Mouse (Mus musculus) intestine, postnatal 0 days (tissue): Measurements from ENCODE around the gene Bcl2a1a. TPM values are rescaled to one million over a fixed set of nuclear protein-coding genes. Genes with fewer than 3 reads are reported as not detected.
A peak's percentile ranks its signal among the peaks of the same experiment; 100 is the strongest.
"Not testable (repeated sequence)": the region's sequence is repeated elsewhere in the genome, so short reads cannot be mapped to it uniquely, and the experiment has no call there.

Source experiments
- ATAC-seq: fragments of 200-750 bp; cut with Nextera tagmentation; 2 replicates; pipeline ENCODE4 v1.8.0; 2017; ENCODE audit warnings: mild to moderate bottlenecking, moderate TSS enrichment, moderate library complexity
- H3K27ac ChIP-seq: fragments of 300-500 bp; sonication (generic); 2 replicates; pipeline ENCODE4 v1.5.1; 2014; ENCODE audit warnings: mild to moderate bottlenecking, low read depth, low read length, moderate library complexity
- H3K27me3 ChIP-seq: fragments of 300-500 bp; sonication (generic); replicated peaks from 2 replicates; pipeline ENCODE4 v1.6.1; 2014; ENCODE audit warnings: low read length, mixed read lengths; ENCODE audit not compliant: control insufficient read depth, insufficient read depth
- H3K36me3 ChIP-seq: fragments of 300-500 bp; sonication (generic); 2 replicates; pipeline ENCODE4 v1.6.1; 2014; ENCODE audit warnings: mild to moderate bottlenecking, moderate library complexity; ENCODE audit not compliant: control insufficient read depth, insufficient read depth
- H3K4me1 ChIP-seq: fragments of 300-500 bp; sonication (generic); replicated peaks from 2 replicates; pipeline ENCODE4 v1.6.1; 2014; ENCODE audit warnings: antibody characterized with exemption, low read length, mixed read lengths; ENCODE audit not compliant: control insufficient read depth, insufficient read depth
- H3K4me2 ChIP-seq: fragments of 300-500 bp; sonication (generic); replicated peaks from 2 replicates; pipeline ENCODE4 v1.6.1; 2014; ENCODE audit warnings: low read depth, mild to moderate bottlenecking, moderate library complexity
- H3K4me3 ChIP-seq: fragments of 300-500 bp; sonication (generic); 2 replicates; pipeline ENCODE4 v1.5.1; 2014; ENCODE audit warnings: low read depth, low read length
- H3K9ac ChIP-seq: fragments of 300-500 bp; sonication (generic); 2 replicates; pipeline ENCODE4 v1.6.1; 2014; ENCODE audit warnings: mild to moderate bottlenecking, low read depth, low read length
- H3K9me3 ChIP-seq: fragments of 300-500 bp; sonication (generic); 2 replicates; pipeline ENCODE4 v1.6.1; 2016; ENCODE audit warnings: mixed run types; ENCODE audit not compliant: control insufficient read depth
- CTCF ChIP-seq: sonication (generic); IDR thresholded peaks from 2 replicates; pipeline ENCODE4 v1.5.1; 2016; ENCODE audit warnings: low read depth, mild to moderate bottlenecking, control low read depth, antibody characterized with exemption, moderate library complexity
- WGBS: fragments of 180-500 bp; shearing (Covaris S2); extraction: QIAGEN DNeasy Blood & Tissue Kit; methylation state at CpG from one replicate; pipeline ENCODE4 v1.1.7; 2014; 5-methylcytosine and 5-hydroxymethylcytosine counted together
- polyA plus RNA-seq: library from polyadenylated mRNA; unstranded; fragments of >200 nt; fragmentation: Nextera tagmentation; extraction: Ambion mirVana; gene quantifications from 2 replicates; pipeline ENCODE4 v1.2.1, GENCODE M21; 2015

The Bcl2a1a gene
- 2.6 and 2.7 TPM in 2 replicates for polyA plus RNA-seq

- not testable (repeated sequence) for H3K27me3 ChIP-seq, H3K27ac ChIP-seq, H3K36me3 ChIP-seq, H3K4me2 ChIP-seq, H3K9me3 ChIP-seq, H3K4me3 ChIP-seq, ATAC-seq, H3K4me1 ChIP-seq, H3K9ac ChIP-seq
- WGBS: 67% methylated on average over 4 of the region's 5 CpGs
Observed at GRCm38 (mm10) chr9:88956670-88957153, at the start of gene Bcl2a1a. TSS of gene Bcl2a1a (plus strand) at chr9:88956900.

GRCm38 (mm10) chr9:88916576-88916975, 40.1 kb upstream of the Bcl2a1a start:
- H3K9me3 ChIP-seq, H3K4me1 ChIP-seq, H3K4me2 ChIP-seq, H3K4me3 ChIP-seq, H3K36me3 ChIP-seq, H3K9ac ChIP-seq, H3K27ac ChIP-seq, H3K27me3 ChIP-seq, ATAC-seq: not testable (repeated sequence)
- 79% methylated on average over 4 of the region's 5 CpGs for WGBS

GRCm38 (mm10) chr9:88938312-88938711, 18.4 kb upstream of the Bcl2a1a start:
- not testable (repeated sequence) for H3K9ac ChIP-seq, H3K4me3 ChIP-seq, H3K4me1 ChIP-seq, ATAC-seq, H3K4me2 ChIP-seq, H3K36me3 ChIP-seq, H3K27ac ChIP-seq, H3K27me3 ChIP-seq, H3K9me3 ChIP-seq
- WGBS: 0% methylated on average over 1 of the region's 3 CpGs
- peak; percentile 35; the same call in 1 of the 2 replicates for TF ChIP-seq CTCF

DNA sequence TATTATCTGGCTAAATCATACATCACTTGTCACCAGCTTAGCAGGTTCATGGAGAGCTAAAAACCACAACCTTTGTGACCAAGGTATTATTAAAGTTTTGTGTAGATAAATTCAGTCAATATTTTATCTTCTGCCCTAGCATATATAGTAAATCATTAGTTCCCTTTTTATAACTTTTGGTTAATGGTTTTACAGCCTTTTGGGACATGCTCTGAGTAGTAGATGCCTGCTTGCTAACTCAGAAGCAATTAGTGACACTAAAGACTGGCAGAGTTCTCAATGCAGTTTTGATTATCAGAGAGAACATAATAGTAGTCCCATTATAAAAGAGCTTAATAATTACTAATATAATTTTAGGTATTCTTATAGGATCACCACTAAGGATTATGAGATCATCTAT, 5.2 kb upstream of the Bcl2a1a start:
- not testable (repeated sequence) for ATAC-seq, H3K36me3 ChIP-seq, H3K27ac ChIP-seq, H3K9me3 ChIP-seq, H3K4me3 ChIP-seq, H3K4me2 ChIP-seq, H3K9ac ChIP-seq, H3K27me3 ChIP-seq, H3K4me1 ChIP-seq

DNA sequence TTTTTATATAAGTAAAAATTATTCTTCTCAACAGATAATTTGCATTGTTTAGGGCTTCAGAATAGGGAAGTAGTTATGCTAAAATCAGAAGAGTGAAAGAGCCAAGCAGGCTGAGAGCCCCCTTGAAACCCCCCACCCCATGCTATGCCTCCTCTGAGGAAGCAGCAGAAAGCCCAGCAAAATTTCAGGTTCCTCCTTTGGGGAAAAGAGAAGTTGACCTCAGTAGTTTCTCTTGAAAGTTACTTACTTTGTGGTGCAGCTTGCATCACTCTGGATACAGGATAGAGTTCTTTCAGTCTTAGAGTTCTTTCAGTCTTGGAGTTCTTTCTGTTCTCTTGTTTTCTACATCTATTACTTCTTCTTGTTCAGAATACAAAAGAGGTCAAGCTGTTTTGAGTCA, 3.5 kb upstream of the Bcl2a1a start:
- H3K4me1 ChIP-seq, H3K9me3 ChIP-seq, ATAC-seq, H3K4me3 ChIP-seq, H3K36me3 ChIP-seq, H3K27me3 ChIP-seq, H3K4me2 ChIP-seq, H3K27ac ChIP-seq, H3K9ac ChIP-seq: not testable (repeated sequence)

- ATAC-seq: not testable (repeated sequence)
Observed at GRCm38 (mm10) chr9:88955224-88955623, 1.5 kb upstream of the Bcl2a1a start.

GRCm38 (mm10) chr9:88956035-88956434, 665 bp upstream of the Bcl2a1a start:
- not testable (repeated sequence) for H3K4me3 ChIP-seq, H3K27ac ChIP-seq, H3K27me3 ChIP-seq, H3K4me1 ChIP-seq, H3K9me3 ChIP-seq, H3K9ac ChIP-seq, H3K4me2 ChIP-seq, H3K36me3 ChIP-seq, ATAC-seq
- 82% methylated on average over 2 of the region's 4 CpGs for WGBS

More at GRCm38 (mm10) chr9:88955224-88955623, 1.5 kb upstream of the Bcl2a1a start:
- H3K36me3 ChIP-seq, H3K4me3 ChIP-seq, H3K9me3 ChIP-seq, H3K4me2 ChIP-seq, H3K9ac ChIP-seq, H3K4me1 ChIP-seq, H3K27me3 ChIP-seq, H3K27ac ChIP-seq: not testable (repeated sequence)
- WGBS: 67% methylated on average over 1 of the region's 1 CpGs
